Mouse (Mus musculus) CD8-positive naive resting alpha-beta T cell, adult 2 months (primary cell): Measurements from ENCODE around the gene Timmdc1.

Experiments used
- DNase-seq, 2 experiments: peaks; one replicate each; pipeline ENCODE4 v3.0.0; 2022; ENCODE audit warnings: low read depth in 2 of 2, low spot score in 2 of 2

The Timmdc1 gene

DNA sequence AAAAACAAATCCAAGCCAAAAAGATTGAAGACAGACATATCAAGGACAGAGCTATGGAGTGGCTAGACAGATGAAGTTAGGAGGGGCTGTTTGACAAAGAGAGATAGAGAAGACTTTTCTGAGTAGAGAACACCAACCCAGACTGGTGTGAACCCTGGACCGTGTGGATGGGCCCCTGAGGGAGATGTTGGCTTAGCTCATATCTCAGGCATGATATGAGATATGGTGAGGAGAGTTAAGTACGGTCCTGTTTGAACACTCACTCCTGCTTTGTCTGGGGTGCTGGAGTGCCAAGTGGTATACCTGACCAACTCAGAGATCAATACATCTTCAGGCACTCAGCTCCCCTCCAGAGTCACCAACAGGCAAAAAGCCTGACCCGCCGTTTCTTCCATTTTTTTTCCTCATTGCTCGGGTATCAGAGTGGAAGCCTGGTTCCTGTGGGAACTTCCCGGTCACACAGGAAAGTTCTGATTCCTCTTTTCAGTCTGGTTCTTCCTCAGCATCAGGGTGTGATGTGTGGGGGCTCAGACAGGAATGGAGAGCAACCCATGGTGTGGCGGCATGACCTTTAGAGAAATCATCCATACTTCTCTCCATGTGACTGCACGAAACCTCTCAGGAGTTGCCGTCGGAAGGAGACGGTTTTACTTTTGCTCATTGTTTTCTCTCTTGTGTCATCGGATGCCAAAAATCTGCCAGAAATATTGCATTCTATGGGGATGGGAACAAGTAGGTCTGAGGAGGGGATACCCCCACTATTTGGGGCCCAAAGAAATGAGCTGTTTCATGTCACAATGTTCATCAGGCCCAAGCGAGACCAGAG is 55.2 kb downstream of the Timmdc1 start:
- no peak for DNase-seq

DNA sequence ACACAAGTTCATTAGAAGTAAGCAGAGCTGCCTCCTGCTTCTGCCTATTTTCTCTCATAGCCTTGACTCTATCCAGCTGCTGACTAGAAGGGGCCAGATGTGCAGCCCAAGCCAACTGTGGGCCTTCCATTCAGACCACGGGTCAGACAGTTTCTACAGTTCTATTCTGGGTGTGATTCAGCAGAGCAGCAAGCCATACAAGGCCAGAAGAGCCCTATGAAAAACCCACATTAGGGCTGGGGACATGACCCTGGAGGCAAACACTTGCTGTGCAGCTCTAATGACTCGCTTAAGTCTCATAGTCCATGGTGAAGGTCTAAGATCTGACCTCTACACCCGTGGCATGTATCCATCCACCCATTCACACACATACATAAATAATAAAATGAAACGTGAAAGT is 56.4 kb downstream of the Timmdc1 start:
- no peak for DNase-seq

DNA sequence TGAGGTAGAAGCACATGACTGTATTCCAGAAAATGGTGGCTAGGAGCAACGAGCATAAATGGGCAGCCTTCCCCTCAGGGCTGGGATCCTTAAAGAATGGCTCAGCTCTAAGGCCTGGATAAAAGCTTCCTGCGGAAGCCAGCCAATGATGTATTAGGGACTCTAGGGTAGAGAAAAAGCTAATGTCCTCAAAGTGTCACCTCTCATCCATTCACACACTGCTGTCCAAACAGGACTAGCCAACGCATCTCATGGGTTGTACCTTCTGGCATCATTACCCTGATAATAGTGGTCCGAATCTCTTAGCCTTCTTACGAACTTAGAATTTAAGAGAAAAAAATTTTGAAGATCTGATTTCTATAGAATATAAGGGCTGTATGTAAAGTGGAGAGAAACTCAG is 59.2 kb downstream of the Timmdc1 start:
- DNase-seq = no peak

DNA sequence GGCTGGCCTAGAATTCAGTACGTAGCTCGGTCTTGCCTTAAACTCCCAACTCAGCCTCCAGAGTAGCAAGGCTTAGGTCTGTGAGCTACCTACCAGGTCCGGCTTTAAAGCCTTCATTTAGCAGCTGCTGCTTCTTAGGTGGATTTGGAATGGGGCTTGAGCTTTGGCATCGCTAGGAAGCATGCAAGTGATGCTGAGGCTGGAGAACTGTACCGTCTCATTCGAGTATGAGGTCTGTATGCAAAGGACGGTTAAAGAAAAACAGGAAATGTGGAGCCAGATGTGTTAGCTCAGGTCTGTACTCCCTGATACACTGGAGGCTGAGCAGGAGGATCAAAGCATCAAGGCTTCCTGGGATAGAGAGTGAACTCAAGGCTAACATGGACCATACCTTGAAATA is 60.3 kb downstream of the Timmdc1 start:
- DNase-seq = no peak

DNA sequence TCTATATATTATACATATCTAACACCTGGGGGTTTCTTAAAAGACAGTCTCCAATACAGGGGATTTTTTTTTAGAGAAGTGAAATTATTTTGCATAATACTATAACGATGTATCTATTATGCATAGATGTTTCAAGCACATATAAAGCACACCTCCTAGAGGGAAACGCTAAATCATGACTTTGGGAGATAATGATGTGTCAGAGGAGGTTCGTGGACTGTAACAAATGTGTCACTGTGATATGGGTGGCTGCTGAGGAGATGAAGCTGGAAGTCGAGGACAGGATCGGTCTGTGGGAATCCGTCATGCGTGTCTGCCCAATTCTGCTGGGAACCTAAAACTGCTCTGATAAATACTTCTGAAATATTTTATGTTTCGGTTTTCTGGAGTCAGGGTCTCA is 60.7 kb downstream of the Timmdc1 start:
- DNase-seq = no peak

DNA sequence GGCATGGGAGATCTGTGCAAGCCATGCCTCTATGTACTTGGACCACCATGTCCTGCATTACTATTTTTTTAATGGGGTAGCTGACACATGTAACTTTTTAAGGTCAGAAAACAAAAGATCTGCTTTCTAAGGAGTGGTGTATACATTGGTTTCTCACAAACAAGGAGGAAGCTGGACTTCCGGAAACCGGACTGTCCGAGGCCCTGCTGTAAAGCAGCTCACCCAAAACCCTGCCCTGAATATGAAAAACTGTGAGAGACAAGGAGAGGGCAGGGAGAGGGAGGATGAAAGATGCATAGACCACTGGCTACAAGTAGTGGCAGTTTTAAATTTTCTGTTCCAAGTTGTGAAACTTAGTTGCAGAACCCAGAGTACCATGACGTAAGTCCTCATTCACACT is 62.5 kb downstream of the Timmdc1 start:
- DNase-seq = no peak

DNA sequence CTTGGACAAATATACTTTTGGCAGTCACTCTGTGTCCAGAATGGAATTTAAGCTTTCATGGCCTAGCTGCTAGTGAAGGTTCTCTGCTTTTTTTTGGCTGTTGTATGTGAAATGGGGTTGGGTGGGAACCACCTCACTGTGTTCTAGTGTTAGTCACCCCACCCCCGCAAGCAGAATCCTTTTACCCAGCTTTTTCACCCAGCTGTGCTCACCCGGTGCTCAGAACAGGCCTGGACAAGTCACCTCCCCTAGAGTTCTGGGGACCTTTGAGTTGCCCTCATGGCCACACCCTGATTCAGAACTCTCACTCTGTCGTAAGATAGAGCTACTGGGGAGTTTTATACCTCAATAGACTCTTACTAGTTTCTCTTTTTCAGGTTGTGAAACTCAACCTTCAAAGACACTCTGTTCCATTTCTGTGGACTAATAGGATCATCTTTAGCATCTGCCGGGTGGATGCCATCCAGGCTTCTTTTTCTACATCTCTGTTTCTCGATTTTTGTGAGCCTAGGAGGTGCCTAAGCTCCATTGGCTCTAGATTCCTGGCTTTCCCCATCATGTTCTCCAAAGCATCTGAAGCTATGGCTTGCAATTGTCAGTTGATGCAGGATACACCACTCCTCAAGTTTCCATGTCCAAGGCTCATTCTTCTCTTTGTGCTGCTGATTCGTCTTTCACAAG is 63.7 kb downstream of the Timmdc1 start:
- no peak for DNase-seq

DNA sequence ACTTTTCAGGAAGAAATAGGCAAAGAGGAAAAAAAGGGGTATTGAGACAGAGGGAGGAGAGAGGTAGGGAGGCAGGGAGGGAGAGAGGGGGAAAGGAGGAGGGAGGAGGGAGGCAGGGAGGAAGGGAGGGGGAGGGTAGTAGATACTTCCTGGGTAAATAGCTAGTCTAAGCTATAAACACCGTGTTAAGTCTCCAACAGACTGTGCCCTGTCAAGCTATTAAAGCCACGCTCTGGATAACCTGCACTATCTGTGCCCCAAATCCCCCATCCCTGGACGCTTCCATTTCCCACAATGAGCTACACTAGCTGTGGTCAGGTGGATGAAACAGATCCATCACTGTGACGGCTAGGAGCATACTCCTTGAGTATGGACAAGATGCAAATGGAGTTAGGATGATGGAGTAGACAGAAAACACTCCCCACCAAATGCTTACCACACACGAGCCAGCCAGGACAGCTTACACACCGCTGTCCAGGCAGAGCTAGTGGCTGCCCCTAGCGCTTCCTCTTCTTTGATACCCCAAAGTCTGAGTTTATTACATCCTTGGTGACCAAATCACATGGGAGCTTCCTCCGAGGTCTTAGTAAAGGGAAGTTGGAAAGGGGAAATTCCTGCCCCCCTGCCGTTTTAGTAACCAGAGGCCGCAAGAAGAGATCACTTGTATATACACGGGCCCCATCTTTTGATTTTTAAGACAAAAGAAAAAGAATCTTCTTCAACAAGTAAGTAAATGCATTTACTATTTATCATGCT is 65.5 kb downstream of the Timmdc1 start:
- no peak for DNase-seq

DNA sequence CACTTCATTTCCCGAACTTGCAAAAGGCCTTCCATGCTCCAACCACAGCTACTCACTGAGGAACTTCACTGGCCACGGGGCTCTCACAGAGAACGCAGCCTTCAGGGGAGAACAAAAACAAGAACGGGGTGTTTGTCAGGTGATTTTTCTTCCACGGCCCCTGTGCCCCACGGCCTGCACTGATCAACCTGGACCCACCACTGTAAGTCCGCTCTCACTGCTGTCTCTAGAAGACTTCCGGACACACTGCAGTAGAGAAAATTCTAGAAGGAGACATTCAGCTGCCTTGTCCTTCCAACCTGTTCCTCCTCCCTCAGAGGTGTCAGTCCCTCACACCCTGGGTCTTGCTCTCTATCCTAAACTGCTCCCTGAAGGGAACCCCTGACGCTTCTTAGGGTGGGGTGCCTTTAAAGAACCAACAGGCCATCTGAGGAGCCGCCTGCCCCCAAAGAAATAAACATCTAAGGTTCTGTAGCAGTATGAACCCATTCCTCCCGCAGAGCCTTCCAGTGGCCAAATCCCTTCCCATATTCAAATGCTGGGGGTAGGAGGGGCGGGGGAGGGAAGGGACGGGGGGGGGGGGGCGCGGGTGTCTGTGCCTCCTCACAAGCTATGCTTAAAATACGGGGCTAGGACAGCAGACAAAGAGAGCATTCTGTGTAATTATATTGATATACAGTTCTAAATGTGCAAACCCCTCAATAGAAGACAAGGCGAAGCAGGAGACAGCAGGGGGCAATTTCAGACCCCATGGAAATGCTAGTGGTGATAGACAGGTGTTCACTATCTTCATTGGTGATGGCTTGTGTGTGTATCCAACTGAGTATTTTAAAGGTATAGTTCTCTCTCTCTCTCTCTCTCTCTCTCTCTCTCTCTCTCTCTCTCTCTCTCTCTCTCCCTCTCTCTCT is 66.7 kb downstream of the Timmdc1 start, which contains the start of gene Cd80:
Gene Cd80, plus strand, starts transcription at position 51 of the 908 bp plus-strand sequence.
- no peak for DNase-seq

DNA sequence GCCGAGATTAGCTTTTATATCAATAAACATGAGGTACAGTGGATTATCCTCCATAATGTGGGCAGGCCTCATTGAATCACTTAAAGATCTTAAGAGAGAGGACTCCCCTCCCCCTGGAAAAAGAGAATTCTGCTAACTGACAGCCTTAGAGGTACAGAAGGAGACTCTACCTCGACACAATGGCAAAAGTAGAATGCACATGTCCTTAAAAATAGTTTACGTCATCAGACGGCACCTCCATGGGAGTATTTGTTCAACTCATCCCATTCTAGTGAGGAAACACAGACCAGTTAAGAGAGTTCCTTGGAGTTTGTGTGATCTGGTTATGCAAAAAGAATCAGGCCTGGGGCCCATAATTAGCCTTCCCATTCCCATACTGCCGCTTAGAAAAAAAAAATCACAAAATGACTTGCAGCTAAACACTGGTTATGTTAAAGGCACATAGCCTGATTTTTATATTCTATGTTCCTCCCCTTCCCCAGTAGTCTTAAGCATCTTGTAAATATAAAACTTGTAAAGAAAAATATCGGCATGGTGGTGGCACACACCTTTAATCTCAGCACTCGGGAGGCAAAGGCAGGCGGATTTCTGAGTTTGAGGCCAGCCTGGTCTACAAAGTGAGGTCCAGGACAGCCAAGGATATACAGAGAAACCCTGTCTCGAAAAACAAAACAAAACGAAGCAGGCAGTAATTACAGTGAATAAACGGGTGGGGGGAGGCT is 67.8 kb downstream of the Timmdc1 start:
- DNase-seq = no peak

DNA sequence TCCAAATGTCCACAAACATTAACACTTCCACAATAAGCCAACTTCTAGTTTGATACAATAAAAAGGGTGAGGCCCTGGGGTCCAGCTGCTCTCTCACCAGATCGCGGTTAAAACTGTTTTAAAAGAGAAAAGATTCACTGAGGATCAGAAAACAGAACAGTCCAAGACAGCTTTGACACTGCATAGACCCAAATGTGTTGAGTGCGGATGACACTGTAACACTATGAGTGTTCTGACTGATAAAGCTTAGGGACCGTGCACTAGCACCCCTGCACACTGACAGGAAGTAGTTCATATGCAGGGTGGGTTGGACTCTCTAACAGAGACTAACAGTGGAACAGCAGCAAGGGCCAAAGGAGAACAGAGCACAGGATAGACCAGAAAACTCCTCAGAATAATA is 68.5 kb downstream of the Timmdc1 start:
- no peak for DNase-seq

DNA sequence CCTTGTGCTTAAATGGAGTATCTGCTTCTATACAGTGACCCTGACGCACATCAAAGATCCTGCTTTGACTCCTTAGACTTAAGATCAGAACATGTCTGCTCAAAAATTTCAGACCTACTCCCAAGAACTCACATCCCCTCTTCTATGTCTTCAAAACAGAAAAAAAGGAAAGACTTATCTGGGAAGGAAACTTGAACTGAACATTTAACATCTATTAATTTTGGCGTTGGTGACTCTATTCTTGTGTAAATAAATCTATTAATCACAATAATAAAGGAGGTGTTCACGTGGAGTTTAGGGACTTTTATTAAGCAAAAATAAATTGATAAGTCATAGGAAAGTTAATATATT is 69.3 kb downstream of the Timmdc1 start:
- no peak for DNase-seq

DNA sequence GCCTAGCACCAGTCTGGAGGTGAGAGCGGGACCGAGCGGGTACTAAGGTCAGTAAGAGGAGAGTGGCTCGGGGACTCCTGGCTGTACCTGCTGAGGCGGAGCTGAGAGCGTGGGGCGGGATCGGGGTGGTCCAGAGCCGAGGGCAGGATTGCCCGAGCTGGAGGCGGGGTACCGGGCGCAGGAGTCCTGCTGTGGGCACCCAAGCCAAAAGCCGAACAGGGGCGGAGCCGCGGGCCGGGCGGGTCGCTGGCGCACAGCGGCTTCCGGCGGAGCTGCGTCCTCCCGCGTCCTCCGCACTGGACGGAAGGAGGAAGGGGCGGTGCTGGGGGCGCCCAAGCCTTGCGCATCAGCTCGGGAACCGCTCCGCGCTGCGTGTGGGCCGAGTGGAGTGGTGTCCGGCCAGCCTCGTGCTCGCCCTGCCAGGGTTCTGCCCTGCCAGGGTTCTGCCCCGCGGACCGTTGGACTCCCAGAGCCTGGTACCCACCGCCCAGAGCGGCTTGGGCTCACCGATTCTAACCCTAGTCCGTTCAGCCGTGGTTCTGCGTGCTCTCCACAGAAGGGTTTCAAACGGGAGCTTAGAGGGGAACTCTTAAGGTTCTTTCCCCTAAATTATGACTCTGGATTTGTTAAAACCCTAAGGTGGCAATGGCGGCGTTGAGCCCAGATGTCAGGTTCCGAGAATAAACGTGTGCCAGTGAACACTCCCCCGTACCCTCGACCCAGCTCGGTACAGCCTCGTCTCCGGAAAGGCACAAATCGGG is 69.8 kb downstream of the Timmdc1 start, which contains the start of gene Adprh:
Gene Adprh, minus strand, starts transcription at position 262 of the 761 bp plus-strand sequence.
- peak; percentile 58 to 65 for DNase-seq

DNA sequence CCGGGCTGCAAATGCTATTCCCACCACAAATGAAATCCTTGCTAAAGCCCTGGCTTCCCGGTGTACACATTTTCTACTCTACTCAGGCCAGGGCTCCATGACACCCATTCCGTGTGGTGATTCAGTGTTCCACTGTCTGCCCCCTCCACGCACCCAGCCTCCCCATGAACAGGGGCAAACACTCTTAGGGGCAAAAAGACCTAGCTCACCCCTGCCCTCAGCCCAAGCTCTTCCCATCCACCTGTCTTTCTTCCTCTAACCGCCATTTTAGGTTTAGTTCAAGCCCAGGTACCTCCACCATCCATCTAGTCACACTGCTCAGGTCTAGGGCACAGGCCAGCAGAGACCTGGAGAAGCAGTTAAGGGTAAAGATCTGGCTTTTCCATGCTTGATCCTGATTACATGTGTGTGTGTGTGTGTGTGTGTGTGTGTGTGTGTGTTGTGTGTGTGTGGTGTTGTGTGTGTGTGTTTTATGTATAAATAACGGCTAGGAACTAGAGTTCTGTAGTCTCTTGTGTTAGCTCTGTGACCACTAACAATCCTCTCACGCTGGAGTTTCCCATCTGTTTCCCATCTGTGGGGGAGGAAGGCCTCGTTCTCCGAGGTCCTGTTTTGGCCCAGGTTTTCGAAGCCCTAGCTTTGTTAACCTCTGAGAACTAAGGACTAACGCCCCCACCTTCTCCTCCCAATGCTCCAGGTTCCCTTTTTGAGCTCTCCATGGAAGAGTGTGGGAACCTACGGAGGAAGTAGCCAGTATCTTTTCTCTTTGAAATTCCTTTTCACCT is 70.8 kb downstream of the Timmdc1 start:
- DNase-seq = no peak

DNA sequence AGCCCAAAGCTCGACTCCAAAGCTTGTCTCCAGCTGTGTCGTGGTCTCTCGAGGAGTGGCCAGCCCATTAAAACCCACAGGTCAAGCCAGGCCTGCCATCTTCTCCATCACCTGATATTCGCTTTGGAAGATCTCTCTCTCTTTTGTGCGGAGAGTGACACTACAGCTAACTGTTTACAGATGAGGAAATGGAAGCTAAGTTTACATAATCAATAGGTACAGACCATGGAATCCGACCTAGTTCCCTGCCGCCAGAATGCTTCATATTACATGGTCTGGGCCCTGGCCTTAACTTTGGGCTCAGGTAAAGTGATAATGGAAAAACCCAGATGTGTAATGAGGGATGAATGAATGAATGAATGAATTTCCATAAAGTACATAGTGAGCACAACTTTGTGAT is 71.8 kb downstream of the Timmdc1 start:
- no peak for DNase-seq

DNA sequence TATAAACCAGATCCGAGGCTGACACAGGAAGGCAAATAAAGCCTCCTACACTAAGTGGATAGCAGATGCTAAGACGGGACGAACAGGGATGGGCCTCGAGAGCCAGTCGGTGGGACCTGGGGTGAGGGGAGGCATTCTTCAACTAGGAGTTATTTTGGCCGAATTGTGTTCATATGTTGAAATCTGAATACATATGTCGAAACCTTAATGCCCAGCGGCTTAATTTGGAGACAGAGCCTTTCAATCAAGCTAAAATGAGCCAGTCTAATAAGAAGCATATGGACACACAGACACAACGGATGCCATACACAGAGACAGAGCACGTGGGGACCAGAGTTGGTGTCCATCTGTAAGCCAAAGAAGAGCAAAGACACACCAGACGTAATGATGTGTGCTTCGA is 74.0 kb downstream of the Timmdc1 start:
- no peak for DNase-seq
